Mouse (Mus musculus): Measurements from ENCODE around the gene Plvap. TPM values are rescaled to one million over a fixed set of nuclear protein-coding genes. Genes with fewer than 3 reads are reported as not detected.
A peak's percentile ranks its signal among the peaks of the same experiment; 100 is the strongest.

The Plvap gene
- total RNA-seq (2021) = 1 to 10 TPM; 7.4 to 7.9 TPM
- long read RNA-seq, partial matches to known transcripts = 15 of 17 reads
- long read RNA-seq, other reads (novel, unspliced or antisense) = 1 of 17 reads

- DNase-seq (ENCODE audit: low spot score in 2 of 2) = no peak
These were observed at the start of gene Plvap for GRCm38 (mm10) chr8:71511644-71512043. Plvap (minus strand) TSS chr8:71511752.

GRCm38 (mm10) chr8:71560765-71561164 lies 49.2 kb upstream of the Plvap start:
- DNase-seq (ENCODE audit: low spot score in 2 of 2) = no peak

GRCm38 (mm10) chr8:71560071-71560470 lies 48.5 kb upstream of the Plvap start:
- DNase-seq (ENCODE audit: low spot score in 2 of 2) = no peak

GRCm38 (mm10) chr8:71558958-71559690 lies 47.6 kb upstream of the Plvap start:
- no peak for DNase-seq (ENCODE audit: low spot score in 2 of 2)

- DNase-seq (ENCODE audit: low spot score in 2 of 2) = no peak
These were observed 46.8 kb upstream of the Plvap start, which contains the start of gene Tmem221 for GRCm38 (mm10) chr8:71558071-71558957. Tmem221 (minus strand) TSS chr8:71558871.

GRCm38 (mm10) chr8:71554644-71555043 lies 43.1 kb upstream of the Plvap start:
- no peak for DNase-seq (ENCODE audit: low spot score in 2 of 2)

- DNase-seq (ENCODE audit: low spot score in 2 of 2) = no peak
These were observed 42.4 kb upstream of the Plvap start for GRCm38 (mm10) chr8:71554001-71554400.

GRCm38 (mm10) chr8:71552770-71553169 lies 41.2 kb upstream of the Plvap start:
- DNase-seq (ENCODE audit: low spot score in 2 of 2) = no peak

- no peak for DNase-seq (ENCODE audit: low spot score in 2 of 2)
These were observed 39.2 kb upstream of the Plvap start for GRCm38 (mm10) chr8:71550754-71551153.

GRCm38 (mm10) chr8:71547590-71547989 lies 36.0 kb upstream of the Plvap start:
- DNase-seq (ENCODE audit: low spot score in 2 of 2) = no peak

- DNase-seq (ENCODE audit: low spot score in 2 of 2) = no peak
These were observed 33.5 kb upstream of the Plvap start for GRCm38 (mm10) chr8:71545053-71545452.

- DNase-seq (ENCODE audit: low spot score in 2 of 2) = no peak
These were observed 32.2 kb upstream of the Plvap start for GRCm38 (mm10) chr8:71543755-71544154.

- DNase-seq (ENCODE audit: low spot score in 2 of 2) = peak; percentile 97 to 99
These were observed 31.2 kb upstream of the Plvap start, which contains the start of gene Mvb12a for GRCm38 (mm10) chr8:71542632-71543343. Mvb12a (plus strand) TSS chr8:71542922.

GRCm38 (mm10) chr8:71537028-71537867 lies 25.7 kb upstream of the Plvap start, which contains the start of gene Bst2:
Bst2 (minus strand) TSS chr8:71537456.
- DNase-seq (ENCODE audit: low spot score in 2 of 2) = peak in 1 of 2 experiments; percentile 46

- DNase-seq (ENCODE audit: low spot score in 2 of 2) = peak in 1 of 2 experiments; percentile 18
These were observed 24.1 kb upstream of the Plvap start for GRCm38 (mm10) chr8:71535663-71536062.

- no peak for DNase-seq (ENCODE audit: low spot score in 2 of 2)
These were observed 22.8 kb upstream of the Plvap start for GRCm38 (mm10) chr8:71534263-71534810.

GRCm38 (mm10) chr8:71530735-71531467 lies 19.3 kb upstream of the Plvap start:
- DNase-seq (ENCODE audit: low spot score in 2 of 2) = peak in 1 of 2 experiments; percentile 68

- DNase-seq (ENCODE audit: low spot score in 2 of 2) = no peak
These were observed 17.0 kb upstream of the Plvap start for GRCm38 (mm10) chr8:71528362-71529073.
